Mouse (Mus musculus): ENCODE results near the gene Fam163a. TPM values are rescaled to one million over a fixed set of nuclear protein-coding genes. Genes with fewer than 3 reads are reported as not detected.

Fam163a gene
- polyA plus RNA-seq, 1 experiment from 2014 or later, result 2.0 TPM

DNA sequence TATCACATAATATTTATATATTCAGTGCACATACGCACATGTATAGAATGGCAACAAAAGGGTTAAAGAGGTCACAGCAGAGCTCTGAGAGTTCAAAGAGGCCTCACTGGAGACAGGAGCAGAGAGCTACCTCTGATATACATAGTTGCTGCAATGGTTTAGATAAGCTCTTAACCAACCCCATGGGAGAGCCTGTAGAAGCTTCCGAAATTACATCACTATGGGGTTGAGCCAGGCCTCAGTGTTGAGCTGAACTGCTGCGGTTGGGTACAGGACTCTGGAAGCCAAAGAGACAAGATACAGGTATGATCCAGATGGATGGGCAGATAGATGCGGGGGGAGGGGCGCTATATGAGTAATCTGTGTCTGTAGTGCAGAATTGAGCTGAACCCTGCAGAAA, 8.1 kb upstream of the Fam163a start:
- H3K27me3 ChIP-seq (ENCODE audit: control insufficient read depth, insufficient read depth, low read length), result no peaks in the 10 kb centered on the region
- 52% methylated on average over 5 of the region's 5 CpGs for WGBS (ENCODE audit: insufficient replicate concordance)
- 0 out of 2 replicates have a peak overlapping the region, but pooled peaks have one; percentile 1 for H3K4me3 ChIP-seq (ENCODE audit: low read depth, low read length)
- no peaks in the 10 kb centered on the region for H3K36me3 ChIP-seq (ENCODE audit: control insufficient read depth, insufficient read depth, low read length)
- peak; percentile 80 for ATAC-seq (replicated peaks; ENCODE audit: insufficient number of reproducible peaks, low FRiP score, low TSS enrichment)
- peak overlapping the region; percentile 30 for H3K4me2 ChIP-seq
- peaks cover 16% of the 10 kb centered on the region for H3K4me1 ChIP-seq (ENCODE audit: control insufficient read depth, insufficient read depth, low read length)
- 0 out of 2 replicates have a peak overlapping the region, but pooled peaks have one; percentile 29 for H3K27ac ChIP-seq (ENCODE audit: low read depth, low read length)
- no peaks in the 10 kb centered on the region for H3K9me3 ChIP-seq (replicated peaks; ENCODE audit: control insufficient read depth, low read length)
- H3K9ac ChIP-seq (ENCODE audit: low read depth, low read length), result no peak overlapping the region

DNA sequence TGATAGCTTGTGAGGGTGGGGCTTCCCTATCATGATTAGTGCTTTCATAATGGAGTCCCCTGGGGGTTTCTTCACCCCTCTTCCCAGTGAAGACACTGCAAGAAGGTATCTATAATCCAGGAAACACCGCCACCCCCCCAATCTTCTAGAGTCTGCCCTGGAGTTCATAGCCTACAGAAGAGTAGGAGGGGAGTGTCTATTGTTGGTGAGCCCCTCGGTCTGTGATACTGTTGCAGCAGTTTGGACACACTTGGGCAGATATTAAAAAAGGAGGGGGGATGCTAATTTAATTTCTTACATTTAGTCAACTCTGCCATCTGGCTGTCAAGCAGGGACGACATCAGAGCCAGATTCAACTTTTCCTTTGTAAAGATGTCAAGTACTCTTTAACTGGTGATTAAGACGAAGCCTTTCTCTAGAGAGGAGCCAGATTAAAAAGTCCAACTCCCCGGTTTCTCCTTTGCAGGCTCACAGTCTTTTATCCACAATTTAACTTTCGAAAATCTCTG, 7.0 kb upstream of the Fam163a start:
- no peak for ATAC-seq (replicated peaks; ENCODE audit: insufficient number of reproducible peaks, low FRiP score, low TSS enrichment)
- Histone ChIP-seq H3K9me3 (replicated peaks; ENCODE audit: control insufficient read depth, low read length) (no peaks in the 10 kb centered on the region), H3K4me1 (ENCODE audit: control insufficient read depth, insufficient read depth, low read length) (peaks cover 6% of the 10 kb centered on the region; the same call in 1 of the 2 replicates), H3K36me3 (ENCODE audit: control insufficient read depth, insufficient read depth, low read length) (no peaks in the 10 kb centered on the region), H3K4me2 (no peak overlapping the region), H3K4me3 (ENCODE audit: low read depth, low read length) (no peak overlapping the region), H3K27ac (ENCODE audit: low read depth, low read length) (no peak overlapping the region), H3K9ac (ENCODE audit: low read depth, low read length) (no peak overlapping the region), H3K27me3 (ENCODE audit: control insufficient read depth, insufficient read depth, low read length) (peaks cover 4% of the 10 kb centered on the region; the same call in 1 of the 2 replicates)
- WGBS (ENCODE audit: insufficient replicate concordance), result 62% methylated on average over 6 of the region's 6 CpGs

DNA sequence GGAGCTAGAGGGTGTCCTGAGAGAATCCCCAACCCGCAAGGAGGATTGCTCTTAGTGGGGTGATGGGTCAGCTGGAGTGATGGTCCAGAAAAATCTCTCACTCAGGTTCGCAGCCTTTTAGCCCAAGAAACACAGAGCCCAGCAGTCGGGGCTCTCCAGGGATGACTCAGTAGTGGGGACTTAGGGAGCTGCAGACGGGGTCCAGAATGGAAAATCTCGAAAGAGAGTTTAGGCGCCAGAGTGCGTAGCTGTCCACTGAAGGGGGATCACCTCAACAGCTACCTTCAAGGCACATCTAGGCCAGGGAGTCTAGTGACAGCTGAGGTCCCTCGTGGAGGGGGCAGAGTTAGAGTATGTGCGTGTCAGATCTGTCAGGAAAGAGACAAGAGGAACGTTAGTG, 338 bp upstream of the Fam163a start:
- Histone ChIP-seq H3K27ac (ENCODE audit: low read depth, low read length) (no peak overlapping the region), H3K36me3 (ENCODE audit: control insufficient read depth, insufficient read depth, low read length) (no peaks in the 10 kb centered on the region), H3K9me3 (replicated peaks; ENCODE audit: control insufficient read depth, low read length) (no peaks in the 10 kb centered on the region), H3K4me2 (peak overlapping the region; percentile 92), H3K4me1 (ENCODE audit: control insufficient read depth, insufficient read depth, low read length) (peaks cover 17% of the 10 kb centered on the region; the same call in 1 of the 2 replicates), H3K4me3 (ENCODE audit: low read depth, low read length) (peak overlapping the region; percentile 55), H3K9ac (ENCODE audit: low read depth, low read length) (peak overlapping the region; percentile 68), H3K27me3 (ENCODE audit: control insufficient read depth, insufficient read depth, low read length) (peaks cover 38% of the 10 kb centered on the region)
- 12% methylated on average over 10 of the region's 10 CpGs for whole genome bisulfite sequencing (ENCODE audit: insufficient replicate concordance)
- ATAC-seq (replicated peaks; ENCODE audit: insufficient number of reproducible peaks, low FRiP score, low TSS enrichment), result no peak

DNA sequence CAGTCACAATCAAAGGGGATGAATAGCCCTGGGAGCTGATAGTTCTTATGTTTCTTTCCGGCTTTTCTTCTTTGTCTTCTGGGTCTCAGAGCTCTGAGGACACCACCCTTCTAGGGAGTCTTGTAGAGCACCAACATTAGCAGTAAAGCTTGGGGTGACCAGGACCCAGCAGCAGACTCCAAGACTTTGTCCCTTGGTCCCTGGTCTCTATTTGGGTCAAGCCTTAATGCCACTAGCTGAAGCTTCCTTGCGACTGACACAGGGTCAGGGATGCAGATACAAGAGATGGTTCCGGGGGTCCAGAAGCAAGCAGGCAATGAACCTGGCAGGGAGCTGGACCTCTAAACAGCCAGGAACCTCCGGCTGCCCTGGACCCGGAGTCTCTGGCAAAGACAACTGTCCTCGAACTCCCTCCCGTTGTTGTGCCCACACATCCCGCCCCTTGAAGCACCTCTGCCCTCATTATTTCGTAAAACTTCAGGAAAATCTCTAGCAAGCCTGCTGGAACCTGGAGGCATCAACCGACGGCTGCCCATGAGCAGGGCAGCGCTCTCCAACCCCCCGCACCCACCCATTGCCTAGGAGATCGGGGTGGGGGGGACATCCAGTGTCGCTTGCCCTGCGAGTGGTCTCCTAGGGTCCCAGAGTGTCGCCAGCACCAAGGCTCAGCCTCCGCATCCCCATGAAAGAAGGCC, 718 bp downstream of the Fam163a start:
- Histone ChIP-seq H3K9ac (ENCODE audit: low read depth, low read length) (peak overlapping the region; percentile 68), H3K4me1 (ENCODE audit: control insufficient read depth, insufficient read depth, low read length) (peaks cover 17% of the 10 kb centered on the region; the same call in 1 of the 2 replicates), H3K4me2 (peak overlapping the region; percentile 92), H3K9me3 (replicated peaks; ENCODE audit: control insufficient read depth, low read length) (no peaks in the 10 kb centered on the region), H3K4me3 (ENCODE audit: low read depth, low read length) (peak overlapping the region; percentile 55), H3K27me3 (ENCODE audit: control insufficient read depth, insufficient read depth, low read length) (peaks cover 38% of the 10 kb centered on the region), H3K36me3 (ENCODE audit: control insufficient read depth, insufficient read depth, low read length) (no peaks in the 10 kb centered on the region), H3K27ac (ENCODE audit: low read depth, low read length) (no peak overlapping the region)
- peak; percentile 36 for ATAC-seq (replicated peaks; ENCODE audit: insufficient number of reproducible peaks, low FRiP score, low TSS enrichment)
- WGBS (ENCODE audit: insufficient replicate concordance), result 3% methylated on average over 18 of the region's 18 CpGs

DNA sequence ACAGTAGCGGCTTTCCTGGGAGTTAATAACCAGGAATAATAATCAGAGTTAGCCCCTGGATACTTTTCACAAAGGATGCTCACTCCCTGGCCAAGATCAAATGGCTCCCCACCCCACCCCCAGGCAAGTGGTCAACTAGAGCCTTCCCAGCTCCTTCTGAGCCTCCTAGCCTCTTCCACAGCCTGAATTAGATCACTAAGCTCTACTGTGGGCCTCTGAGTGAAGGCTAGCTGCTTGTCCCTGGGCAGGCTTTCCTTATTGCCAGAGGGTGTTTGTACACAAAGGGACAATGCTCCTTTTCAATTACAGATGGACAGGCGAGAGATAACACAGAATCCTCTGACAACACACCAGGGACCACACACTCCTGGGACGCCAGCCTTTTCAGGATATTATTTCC, 2.2 kb downstream of the Fam163a start:
- no peaks in the 10 kb centered on the region for H3K36me3 ChIP-seq (ENCODE audit: control insufficient read depth, insufficient read depth, low read length)
- H3K4me2 ChIP-seq, result no peak overlapping the region
- WGBS (ENCODE audit: insufficient replicate concordance), result 48% methylated on average over 3 of the region's 3 CpGs
- H3K27me3 ChIP-seq (ENCODE audit: control insufficient read depth, insufficient read depth, low read length), result peaks cover 38% of the 10 kb centered on the region
- H3K4me3 ChIP-seq (ENCODE audit: low read depth, low read length), result no peak overlapping the region
- H3K27ac ChIP-seq (ENCODE audit: low read depth, low read length), result no peak overlapping the region
- no peak for ATAC-seq (replicated peaks; ENCODE audit: insufficient number of reproducible peaks, low FRiP score, low TSS enrichment)
- H3K9ac ChIP-seq (ENCODE audit: low read depth, low read length), result no peak overlapping the region
- no peaks in the 10 kb centered on the region for H3K9me3 ChIP-seq (replicated peaks; ENCODE audit: control insufficient read depth, low read length)
- H3K4me1 ChIP-seq (ENCODE audit: control insufficient read depth, insufficient read depth, low read length), result peaks cover 17% of the 10 kb centered on the region; the same call in 1 of the 2 replicates

DNA sequence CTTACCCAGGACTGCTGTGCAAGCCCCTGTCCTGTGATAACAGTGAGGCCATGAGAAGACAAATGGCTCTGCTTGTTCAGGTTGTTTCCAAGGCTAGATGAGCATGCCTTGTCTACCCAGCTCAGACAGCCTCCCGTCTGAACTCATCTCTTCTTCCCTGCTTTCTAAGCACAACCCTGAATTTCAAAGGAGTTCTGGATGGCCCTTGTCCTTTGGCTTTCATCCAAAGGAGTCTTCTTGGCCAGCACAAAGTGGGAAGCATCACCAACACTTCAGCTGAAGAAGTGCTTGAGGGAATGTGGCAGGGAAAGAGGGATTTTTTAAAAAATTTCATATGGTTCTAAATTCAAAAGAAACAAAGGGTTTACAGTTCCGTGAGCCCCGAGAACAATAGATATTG, 3.8 kb downstream of the Fam163a start:
- Histone ChIP-seq H3K9ac (ENCODE audit: low read depth, low read length) (no peak overlapping the region), H3K27ac (ENCODE audit: low read depth, low read length) (no peak overlapping the region), H3K9me3 (replicated peaks; ENCODE audit: control insufficient read depth, low read length) (no peaks in the 10 kb centered on the region), H3K4me3 (ENCODE audit: low read depth, low read length) (no peak overlapping the region), H3K36me3 (ENCODE audit: control insufficient read depth, insufficient read depth, low read length) (no peaks in the 10 kb centered on the region), H3K4me1 (ENCODE audit: control insufficient read depth, insufficient read depth, low read length) (peaks cover 17% of the 10 kb centered on the region; the same call in 1 of the 2 replicates), H3K27me3 (ENCODE audit: control insufficient read depth, insufficient read depth, low read length) (peaks cover 28% of the 10 kb centered on the region), H3K4me2 (no peak overlapping the region)
- 80% methylated on average over 3 of the region's 3 CpGs for WGBS (ENCODE audit: insufficient replicate concordance)
- ATAC-seq (replicated peaks; ENCODE audit: insufficient number of reproducible peaks, low FRiP score, low TSS enrichment), result no peak

DNA sequence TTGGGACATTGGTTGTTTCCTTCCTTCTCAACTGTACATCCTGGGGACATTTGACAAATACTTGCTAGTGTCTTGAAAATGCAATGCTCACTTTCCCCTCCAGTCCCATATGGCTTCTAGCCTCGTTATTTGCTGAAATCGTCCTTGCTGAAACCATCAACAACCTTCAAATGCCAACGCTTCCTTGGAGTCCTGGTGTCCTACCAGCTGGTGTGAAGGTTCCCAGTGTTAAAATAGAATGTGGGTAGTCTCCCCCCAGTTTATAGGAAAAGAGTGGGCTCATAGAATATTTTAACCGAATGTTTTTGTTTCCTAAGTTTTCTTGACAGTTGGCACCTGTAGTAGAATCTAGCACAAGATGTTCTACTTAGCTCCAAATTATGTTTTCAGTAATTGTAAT, 7.2 kb downstream of the Fam163a start:
- peaks cover 1% of the 10 kb centered on the region for H3K27me3 ChIP-seq (ENCODE audit: control insufficient read depth, insufficient read depth, low read length)
- no peak overlapping the region for H3K9ac ChIP-seq (ENCODE audit: low read depth, low read length)
- no peak overlapping the region for H3K27ac ChIP-seq (ENCODE audit: low read depth, low read length)
- WGBS (ENCODE audit: insufficient replicate concordance), result 72% methylated on average over 4 of the region's 4 CpGs
- no peak overlapping the region for H3K4me2 ChIP-seq
- H3K4me3 ChIP-seq (ENCODE audit: low read depth, low read length), result no peak overlapping the region
- no peaks in the 10 kb centered on the region for H3K36me3 ChIP-seq (ENCODE audit: control insufficient read depth, insufficient read depth, low read length)
- H3K4me1 ChIP-seq (ENCODE audit: control insufficient read depth, insufficient read depth, low read length), result no peaks in the 10 kb centered on the region
- ATAC-seq (replicated peaks; ENCODE audit: insufficient number of reproducible peaks, low FRiP score, low TSS enrichment), result no peak
- no peaks in the 10 kb centered on the region for H3K9me3 ChIP-seq (replicated peaks; ENCODE audit: control insufficient read depth, low read length)

DNA sequence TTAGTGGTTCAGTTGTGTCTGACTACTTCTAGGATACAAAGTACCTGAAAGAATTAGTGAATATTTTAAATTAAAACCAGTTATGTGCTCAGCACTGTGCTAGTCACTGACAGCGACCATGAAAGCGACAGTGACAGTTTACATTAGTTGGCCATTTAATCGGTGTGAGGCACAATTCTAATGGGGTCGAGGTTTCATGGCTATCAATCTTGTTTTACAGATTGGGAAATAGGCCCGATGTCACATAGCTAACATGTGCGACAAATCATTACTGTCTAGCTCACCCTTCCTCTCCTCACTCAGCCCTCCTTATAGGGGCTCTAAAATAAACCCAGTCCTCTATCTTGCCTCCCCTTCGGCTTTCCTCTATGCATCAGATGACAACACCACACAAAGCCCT, 11.5 kb downstream of the Fam163a start:
- ATAC-seq (replicated peaks; ENCODE audit: insufficient number of reproducible peaks, low FRiP score, low TSS enrichment), result no peak
- Histone ChIP-seq H3K4me1 (ENCODE audit: control insufficient read depth, insufficient read depth, low read length) (no peaks in the 10 kb centered on the region; the same call in 1 of the 2 replicates), H3K4me3 (ENCODE audit: low read depth, low read length) (no peak overlapping the region), H3K9me3 (replicated peaks; ENCODE audit: control insufficient read depth, low read length) (no peaks in the 10 kb centered on the region), H3K4me2 (no peak overlapping the region), H3K27ac (ENCODE audit: low read depth, low read length) (no peak overlapping the region), H3K9ac (ENCODE audit: low read depth, low read length) (no peak overlapping the region), H3K27me3 (ENCODE audit: control insufficient read depth, insufficient read depth, low read length) (no peaks in the 10 kb centered on the region), H3K36me3 (ENCODE audit: control insufficient read depth, insufficient read depth, low read length) (no peaks in the 10 kb centered on the region)
- 74% methylated on average over 7 of the region's 7 CpGs for WGBS (ENCODE audit: insufficient replicate concordance)

DNA sequence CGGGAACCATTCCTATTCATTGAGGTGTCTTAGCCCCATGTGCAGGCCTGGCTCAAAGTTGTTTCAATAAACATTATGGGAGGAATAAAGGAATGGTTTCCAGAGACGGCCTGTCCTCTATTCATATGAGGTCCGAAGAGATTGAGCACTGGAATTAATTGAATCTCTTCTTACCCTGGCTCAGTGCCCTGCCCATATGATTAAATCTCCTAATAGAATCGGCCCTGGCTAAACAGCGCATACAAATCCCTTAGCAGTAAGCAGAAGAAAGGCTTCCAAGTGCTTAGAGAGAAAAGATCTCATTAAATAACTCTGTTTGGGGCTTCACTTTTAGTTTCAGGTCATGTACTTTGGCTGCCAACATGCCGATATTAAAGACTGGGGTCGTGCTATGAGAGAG, 12.0 kb downstream of the Fam163a start:
- no peaks in the 10 kb centered on the region for H3K36me3 ChIP-seq (ENCODE audit: control insufficient read depth, insufficient read depth, low read length)
- WGBS (ENCODE audit: insufficient replicate concordance), result 83% methylated on average over 7 of the region's 7 CpGs
- H3K4me3 ChIP-seq (ENCODE audit: low read depth, low read length), result no peak overlapping the region
- no peak overlapping the region for H3K9ac ChIP-seq (ENCODE audit: low read depth, low read length)
- no peaks in the 10 kb centered on the region for H3K27me3 ChIP-seq (ENCODE audit: control insufficient read depth, insufficient read depth, low read length)
- H3K4me1 ChIP-seq (ENCODE audit: control insufficient read depth, insufficient read depth, low read length), result no peaks in the 10 kb centered on the region; the same call in 1 of the 2 replicates
- no peak for ATAC-seq (replicated peaks; ENCODE audit: insufficient number of reproducible peaks, low FRiP score, low TSS enrichment)
- H3K4me2 ChIP-seq, result no peak overlapping the region
- H3K27ac ChIP-seq (ENCODE audit: low read depth, low read length), result no peak overlapping the region
- H3K9me3 ChIP-seq (replicated peaks; ENCODE audit: control insufficient read depth, low read length), result no peaks in the 10 kb centered on the region
